Mouse (Mus musculus) liver, embryonic 13.5 days (tissue): ENCODE measurements around the gene Rab8b. TPM values are rescaled to one million over a fixed set of nuclear protein-coding genes. Genes with fewer than 3 reads are reported as not detected.
A peak's percentile ranks its signal among the peaks of the same experiment; 100 is the strongest.
"Not testable (repeated sequence)": the region's sequence is repeated elsewhere in the genome, so short reads cannot be mapped to it uniquely, and the experiment has no call there.

Source experiments
- ATAC-seq: fragments of 200-750 bp; cut with Nextera tagmentation; 2 replicates; pipeline ENCODE4 v1.8.0; 2017; ENCODE audit warnings: low read depth, mild to moderate bottlenecking, moderate number of reproducible peaks, moderate library complexity
- DNase-seq: peaks from one replicate; pipeline ENCODE4 v3.0.0; 2022
- H3K27ac ChIP-seq: fragments of 300-500 bp; sonication (generic); 2 replicates; pipeline ENCODE4 v1.5.1; 2015; ENCODE audit warnings: moderate library complexity, mild to moderate bottlenecking, inconsistent platforms
- H3K27me3 ChIP-seq: fragments of 300-500 bp; sonication (generic); 2 replicates; pipeline ENCODE4 v1.6.1; 2015; ENCODE audit warnings: mild to moderate bottlenecking, inconsistent platforms
- H3K36me3 ChIP-seq: fragments of 300-500 bp; sonication (generic); 2 replicates; pipeline ENCODE4 v1.6.1; 2015; ENCODE audit warnings: mild to moderate bottlenecking, inconsistent platforms
- H3K4me1 ChIP-seq: fragments of 300-500 bp; sonication (generic); replicated peaks from 2 replicates; pipeline ENCODE4 v1.6.1; 2015; ENCODE audit warnings: inconsistent platforms
- H3K4me2 ChIP-seq: fragments of 300-500 bp; sonication (generic); 2 replicates; pipeline ENCODE4 v1.6.1; 2015; ENCODE audit warnings: inconsistent platforms, mild to moderate bottlenecking, moderate library complexity
- H3K4me3 ChIP-seq: fragments of 300-500 bp; sonication (generic); replicated peaks from 2 replicates; pipeline ENCODE4 v1.5.1; 2015; ENCODE audit warnings: mild to moderate bottlenecking, inconsistent platforms
- H3K9ac ChIP-seq: fragments of 300-500 bp; sonication (generic); 2 replicates; pipeline ENCODE4 v1.6.1; 2015; ENCODE audit warnings: mild to moderate bottlenecking, inconsistent platforms
- H3K9me3 ChIP-seq: fragments of 300-500 bp; sonication (generic); replicated peaks from 2 replicates; pipeline ENCODE4 v1.6.1; 2016; ENCODE audit warnings: inconsistent platforms
- WGBS: fragments of 180-500 bp; shearing (Covaris S2); methylation state at CpG from one replicate; pipeline ENCODE4 v1.1.7; 2015; ENCODE audit not compliant: insufficient replicate concordance; 5-methylcytosine and 5-hydroxymethylcytosine counted together
- polyA plus RNA-seq: library from polyadenylated mRNA; unstranded; fragments of >200 nt; fragmentation: Nextera tagmentation; extraction: Ambion mirVana; gene quantifications from 2 replicates; pipeline ENCODE4 v1.2.1, GENCODE M21; 2015

Gene Rab8b
- polyA plus RNA-seq, 1 experiment from 2014 or later = 30.9 TPM

DNA sequence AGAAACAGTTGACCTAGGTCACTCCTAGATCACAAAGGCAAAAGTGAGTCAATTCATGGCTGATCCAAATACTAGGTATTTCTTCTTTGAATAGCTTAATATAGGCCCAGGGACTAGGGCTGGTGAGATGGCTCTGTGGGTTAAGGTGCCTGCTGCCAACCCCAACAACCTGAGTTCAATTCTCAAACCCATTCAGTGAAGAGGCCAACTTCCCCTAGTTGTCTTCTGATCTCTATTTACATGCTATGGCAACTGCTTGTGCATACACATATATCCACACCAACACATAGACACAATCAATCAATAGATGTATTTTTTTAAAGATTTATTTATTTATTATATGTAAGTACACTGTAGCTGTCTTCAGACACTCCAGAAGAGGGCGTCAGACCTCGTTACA is 34.9 kb downstream of the Rab8b start:
- Histone ChIP-seq H3K9me3 (no peaks in the 10 kb centered on the region), H3K4me1 (peaks cover 80% of the 10 kb centered on the region), H3K27me3 (no peaks in the 10 kb centered on the region), H3K9ac (no peak overlapping the region), H3K36me3 (0 out of 2 replicates have a peak, but pooled peaks cover 3% of the 10 kb centered on the region), H3K27ac (no peak overlapping the region), H3K4me2 (no peak overlapping the region), H3K4me3 (no peak overlapping the region)
- DNase-seq = no peak
- ATAC-seq = no peak
- WGBS = 85% methylated on average over 2 of the region's 2 CpGs

DNA sequence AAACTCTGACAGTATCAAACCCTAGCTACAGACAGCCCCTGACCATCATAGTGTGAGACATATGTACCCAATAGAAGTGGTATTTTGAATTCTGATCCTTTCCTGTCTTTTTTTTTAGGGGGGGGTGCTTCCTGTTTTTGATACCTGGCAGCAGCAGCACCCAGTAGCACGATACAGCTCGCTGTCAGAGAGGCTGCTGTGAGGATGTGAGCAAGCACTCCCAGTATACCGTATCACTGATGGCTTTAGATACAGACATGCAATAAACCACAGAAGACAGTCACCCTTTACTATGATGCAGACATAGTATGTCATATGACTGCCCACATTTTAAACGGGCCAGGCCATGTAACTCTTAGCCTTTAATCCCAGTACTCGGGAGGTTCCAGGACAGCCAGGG is 36.0 kb downstream of the Rab8b start:
- Histone ChIP-seq H3K9me3 (no peaks in the 10 kb centered on the region), H3K9ac (no peak overlapping the region), H3K36me3 (peaks cover 3% of the 10 kb centered on the region; the same call in 1 of the 2 replicates), H3K4me2 (no peak overlapping the region), H3K4me3 (no peak overlapping the region), H3K27me3 (no peaks in the 10 kb centered on the region), H3K4me1 (peaks cover 70% of the 10 kb centered on the region), H3K27ac (0 out of 2 replicates have a peak overlapping the region, but pooled peaks have one; percentile 3)
- 37% methylated on average over 5 of the region's 5 CpGs for WGBS
- ATAC-seq (no peak), DNase-seq (no peak)

DNA sequence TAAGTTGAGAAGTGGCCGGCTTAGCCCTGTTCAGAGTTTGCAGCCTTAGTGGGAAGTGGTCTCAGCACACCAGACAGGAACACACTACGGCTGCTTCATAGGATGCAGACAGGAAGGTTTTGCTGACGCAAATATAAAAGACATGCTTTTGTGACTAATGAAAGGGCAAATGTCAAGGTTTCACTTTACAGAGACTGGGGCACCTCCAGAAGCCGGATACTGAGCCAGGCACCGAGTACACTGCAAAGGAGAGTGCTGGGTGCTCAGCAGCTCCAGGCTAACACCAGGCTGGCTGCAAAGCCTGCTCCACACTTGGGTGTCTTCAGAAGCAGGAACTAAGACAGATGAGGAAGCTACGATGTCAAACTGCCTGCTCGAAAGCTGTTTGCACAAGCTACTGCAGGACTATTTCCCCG is 37.1 kb downstream of the Rab8b start:
- 46% methylated on average over 8 of the region's 8 CpGs for WGBS
- Histone ChIP-seq H3K4me3 (no peak overlapping the region), H3K27ac (peak overlapping the region; percentile 41), H3K9ac (no peak overlapping the region), H3K4me1 (peaks cover 59% of the 10 kb centered on the region), H3K4me2 (no peak overlapping the region), H3K36me3 (peaks cover 3% of the 10 kb centered on the region; the same call in 1 of the 2 replicates), H3K9me3 (no peaks in the 10 kb centered on the region), H3K27me3 (no peaks in the 10 kb centered on the region)
- no peak for DNase-seq
- peak; percentile 40; the same call in 1 of the 2 replicates for ATAC-seq

DNA sequence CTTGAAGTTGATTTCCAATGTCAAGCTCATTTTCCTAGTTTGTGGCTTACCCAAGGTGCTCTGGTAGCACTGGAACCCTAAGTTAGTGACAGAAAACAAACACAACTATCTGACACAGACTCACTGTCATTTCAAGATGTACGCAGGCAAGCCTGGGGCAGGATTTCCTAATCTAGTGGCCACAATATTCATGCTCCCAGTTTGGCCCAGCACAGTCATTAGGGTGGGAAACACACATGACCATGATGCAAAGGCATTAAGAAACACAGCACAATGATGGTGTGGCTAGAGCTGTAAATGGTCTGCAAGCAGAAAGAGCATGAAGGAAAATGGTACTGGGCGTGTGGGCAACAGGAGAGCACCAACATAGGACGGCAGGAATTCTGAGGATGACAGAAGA is 37.6 kb downstream of the Rab8b start:
- Histone ChIP-seq H3K36me3 (peaks cover 3% of the 10 kb centered on the region; the same call in 1 of the 2 replicates), H3K27ac (peak overlapping the region; percentile 41; the same call in 1 of the 2 replicates), H3K4me2 (no peak overlapping the region), H3K9ac (no peak overlapping the region), H3K4me3 (no peak overlapping the region), H3K4me1 (peaks cover 53% of the 10 kb centered on the region), H3K27me3 (no peaks in the 10 kb centered on the region), H3K9me3 (no peaks in the 10 kb centered on the region)
- WGBS = 67% methylated on average over 3 of the region's 3 CpGs
- peak; percentile 35 for DNase-seq
- no peak for ATAC-seq

DNA sequence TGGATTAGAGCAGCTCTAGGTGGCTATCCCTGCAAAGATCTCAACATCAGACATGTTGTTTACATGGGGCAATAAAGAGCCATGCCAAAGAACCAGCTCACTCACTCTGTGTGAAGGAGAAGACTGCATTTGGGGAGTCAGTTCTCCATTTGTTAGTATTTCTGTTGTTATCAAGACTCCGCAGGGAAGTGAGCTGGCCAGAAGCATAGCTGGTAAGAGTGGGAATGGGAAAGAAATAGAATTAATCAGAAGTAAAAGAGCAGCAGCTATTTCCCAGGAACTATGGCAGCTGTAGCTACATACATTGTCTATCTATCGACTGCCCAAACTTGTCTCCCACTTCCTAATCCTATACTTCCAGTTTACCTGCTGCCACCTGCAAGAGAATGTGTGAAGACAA is 38.7 kb downstream of the Rab8b start:
- 78% methylated on average over 2 of the region's 2 CpGs for WGBS
- Histone ChIP-seq H3K4me1 (peaks cover 44% of the 10 kb centered on the region), H3K36me3 (peaks cover 8% of the 10 kb centered on the region; the same call in 1 of the 2 replicates), H3K9ac (no peak overlapping the region), H3K4me2 (no peak overlapping the region), H3K9me3 (no peaks in the 10 kb centered on the region), H3K27me3 (no peaks in the 10 kb centered on the region), H3K4me3 (no peak overlapping the region), H3K27ac (peak overlapping the region; percentile 15; the same call in 1 of the 2 replicates)
- ATAC-seq = no peak
- peak; percentile 60 for DNase-seq

DNA sequence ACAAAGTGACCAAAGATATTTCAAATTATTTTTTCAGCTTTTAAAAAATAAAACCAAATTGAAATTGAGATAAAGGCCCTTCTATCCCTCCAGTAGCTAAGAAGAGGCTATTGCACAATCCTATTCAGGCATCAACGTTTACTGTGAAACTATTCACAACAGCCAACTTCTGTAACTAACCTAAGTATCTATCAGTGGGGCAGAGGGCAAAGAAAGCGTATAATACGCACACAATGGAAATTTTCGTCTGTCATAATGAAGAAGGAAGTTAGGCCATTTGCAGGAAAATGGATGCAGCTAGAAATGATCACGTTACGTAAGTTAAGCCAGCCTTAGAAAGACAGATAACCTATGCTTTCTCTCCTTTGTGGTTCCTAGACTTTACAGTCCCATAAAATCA is 40.0 kb downstream of the Rab8b start:
- Histone ChIP-seq H3K4me3 (no peak overlapping the region), H3K9ac (no peak overlapping the region), H3K27ac (no peak overlapping the region), H3K36me3 (peaks cover 12% of the 10 kb centered on the region), H3K4me2 (no peak overlapping the region), H3K9me3 (0 out of 2 replicates have a peak, but pooled peaks cover 4% of the 10 kb centered on the region), H3K4me1 (peaks cover 37% of the 10 kb centered on the region), H3K27me3 (no peaks in the 10 kb centered on the region)
- 78% methylated on average over 6 of the region's 6 CpGs for WGBS
- ATAC-seq = no peak
- DNase-seq = no peak

DNA sequence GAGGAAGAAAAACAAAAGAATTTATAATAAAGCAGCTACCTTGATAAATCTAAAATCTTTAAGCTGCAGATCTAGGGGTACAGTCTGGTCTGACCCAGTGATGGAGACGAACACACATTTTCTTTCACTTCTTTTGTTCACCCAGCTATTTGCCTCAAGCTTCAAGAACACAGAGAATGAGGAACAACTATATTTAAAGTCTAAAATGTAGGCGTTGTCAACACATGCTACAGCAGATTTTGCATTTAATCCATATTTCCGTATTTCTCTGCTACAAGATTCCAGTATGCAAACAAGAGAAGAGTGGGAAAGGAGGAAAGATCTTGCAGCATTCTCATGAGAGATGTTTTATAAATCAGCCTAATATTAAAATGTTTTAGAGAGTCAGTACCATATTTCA is 40.6 kb downstream of the Rab8b start:
- DNase-seq = no peak
- Histone ChIP-seq H3K36me3 (peaks cover 16% of the 10 kb centered on the region), H3K9ac (no peak overlapping the region), H3K4me1 (peaks cover 37% of the 10 kb centered on the region), H3K4me2 (no peak overlapping the region), H3K9me3 (0 out of 2 replicates have a peak, but pooled peaks cover 4% of the 10 kb centered on the region), H3K27ac (no peak overlapping the region), H3K27me3 (no peaks in the 10 kb centered on the region), H3K4me3 (no peak overlapping the region)
- no peak for ATAC-seq
- 81% methylated on average over 3 of the region's 3 CpGs for WGBS

DNA sequence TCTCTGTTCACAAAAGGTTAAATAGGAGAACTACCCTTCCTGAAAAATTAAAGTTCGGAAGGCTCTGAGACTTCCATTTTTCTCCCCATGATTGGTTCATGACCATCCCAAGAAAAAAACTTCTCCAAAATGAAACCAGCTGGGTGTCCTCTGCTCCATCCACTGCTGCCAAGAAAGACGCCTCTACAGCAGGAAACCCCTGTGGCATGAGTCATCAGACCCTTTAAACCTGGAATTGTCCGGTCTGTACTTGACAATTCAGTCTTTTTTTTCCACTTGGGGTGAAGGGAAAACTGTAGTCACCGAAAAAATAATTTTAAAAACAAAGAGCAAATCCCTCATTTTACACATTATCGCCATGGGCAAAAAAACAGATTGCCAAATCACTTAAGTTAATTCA is 42.9 kb downstream of the Rab8b start:
- 76% methylated on average over 5 of the region's 5 CpGs for WGBS
- ATAC-seq (no peak), DNase-seq (no peak)
- Histone ChIP-seq H3K27ac (no peak overlapping the region), H3K9me3 (0 out of 2 replicates have a peak, but pooled peaks cover 4% of the 10 kb centered on the region), H3K36me3 (peaks cover 12% of the 10 kb centered on the region), H3K9ac (no peak overlapping the region), H3K4me3 (no peak overlapping the region), H3K4me1 (peaks cover 16% of the 10 kb centered on the region), H3K4me2 (no peak overlapping the region), H3K27me3 (no peaks in the 10 kb centered on the region)

DNA sequence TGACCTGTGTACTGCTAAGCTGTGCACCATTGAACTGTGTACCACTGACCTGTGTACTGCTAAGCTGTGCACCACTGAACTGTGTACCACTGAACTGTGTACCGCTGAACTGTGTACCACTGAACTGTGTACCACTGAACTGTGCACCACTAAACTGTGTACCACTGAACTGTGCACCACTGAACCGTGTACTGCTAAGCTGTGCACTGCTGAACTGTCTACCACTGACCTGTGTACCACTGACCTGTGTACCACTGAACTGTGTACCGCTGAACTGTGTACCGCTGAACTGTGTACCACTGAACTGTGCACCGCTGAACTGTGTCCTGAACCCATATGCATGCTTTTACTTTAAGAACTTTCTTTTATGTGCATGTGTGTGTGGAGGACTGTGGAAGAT is 45.2 kb downstream of the Rab8b start:
- no peak overlapping the region for H3K27ac ChIP-seq
- WGBS = 96% methylated on average over 5 of the region's 5 CpGs
- H3K36me3 ChIP-seq = peaks cover 12% of the 10 kb centered on the region
- no peak overlapping the region for H3K4me3 ChIP-seq
- no peak; the same call in 1 of the 2 replicates for ATAC-seq
- H3K4me2 ChIP-seq = no peak overlapping the region
- DNase-seq = no peak
- no peaks in the 10 kb centered on the region for H3K27me3 ChIP-seq
- H3K9me3 ChIP-seq = 0 out of 2 replicates have a peak, but pooled peaks cover 4% of the 10 kb centered on the region
- no peak overlapping the region for H3K9ac ChIP-seq
- H3K4me1 ChIP-seq = peaks cover 7% of the 10 kb centered on the region

DNA sequence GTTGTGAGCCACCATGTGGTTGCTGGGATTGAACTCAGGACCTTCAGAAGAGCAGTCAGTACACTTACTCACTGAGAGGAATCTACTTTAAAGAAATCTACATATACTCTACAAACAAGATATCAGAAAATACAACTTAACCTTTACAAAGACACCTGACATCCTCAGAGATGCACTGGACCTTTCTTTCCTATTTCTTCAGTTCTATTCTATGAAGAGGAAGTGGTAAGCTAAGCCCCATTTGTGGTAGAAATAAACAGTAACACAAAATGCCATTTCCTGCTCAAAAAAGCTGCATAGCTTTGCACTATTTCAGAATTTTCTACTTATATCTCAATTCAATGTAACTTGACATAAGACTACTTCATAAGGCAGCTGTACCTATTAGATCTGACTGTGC is 46.0 kb downstream of the Rab8b start:
- H3K9ac ChIP-seq = no peak overlapping the region
- no peaks in the 10 kb centered on the region for H3K27me3 ChIP-seq
- H3K27ac ChIP-seq = no peak overlapping the region
- peaks cover 12% of the 10 kb centered on the region for H3K36me3 ChIP-seq
- peaks cover 7% of the 10 kb centered on the region for H3K4me1 ChIP-seq
- no peak overlapping the region for H3K4me3 ChIP-seq
- ATAC-seq = no peak
- H3K4me2 ChIP-seq = no peak overlapping the region
- 0 out of 2 replicates have a peak, but pooled peaks cover 4% of the 10 kb centered on the region for H3K9me3 ChIP-seq
- no peak for DNase-seq

DNA sequence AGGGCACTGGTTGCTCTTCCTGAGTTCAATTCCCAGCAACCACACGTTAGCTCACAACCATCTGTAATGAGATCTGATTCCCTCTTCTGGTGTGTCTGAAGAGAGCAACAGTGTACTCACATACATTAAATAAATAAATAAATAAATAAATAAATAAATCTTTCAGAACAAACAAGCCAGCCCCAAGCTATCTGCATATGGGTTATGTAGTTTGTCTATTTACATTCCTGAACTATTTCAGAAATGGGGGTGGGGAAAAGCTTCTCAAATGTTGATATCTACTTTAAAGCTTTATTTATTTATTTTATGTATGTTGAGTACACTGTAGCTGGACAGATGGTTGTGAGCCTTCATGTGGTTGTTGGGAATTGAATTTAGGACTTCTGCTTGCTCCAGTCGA is 46.5 kb downstream of the Rab8b start:
- not testable (repeated sequence) for H3K27me3 ChIP-seq, H3K27ac ChIP-seq, H3K4me2 ChIP-seq, H3K9me3 ChIP-seq, H3K9ac ChIP-seq, H3K4me1 ChIP-seq, DNase-seq, H3K4me3 ChIP-seq, ATAC-seq
- WGBS = 70% methylated on average over 2 of the region's 2 CpGs
- peaks cover 12% of the 10 kb centered on the region; the same call in 1 of the 2 replicates for H3K36me3 ChIP-seq

DNA sequence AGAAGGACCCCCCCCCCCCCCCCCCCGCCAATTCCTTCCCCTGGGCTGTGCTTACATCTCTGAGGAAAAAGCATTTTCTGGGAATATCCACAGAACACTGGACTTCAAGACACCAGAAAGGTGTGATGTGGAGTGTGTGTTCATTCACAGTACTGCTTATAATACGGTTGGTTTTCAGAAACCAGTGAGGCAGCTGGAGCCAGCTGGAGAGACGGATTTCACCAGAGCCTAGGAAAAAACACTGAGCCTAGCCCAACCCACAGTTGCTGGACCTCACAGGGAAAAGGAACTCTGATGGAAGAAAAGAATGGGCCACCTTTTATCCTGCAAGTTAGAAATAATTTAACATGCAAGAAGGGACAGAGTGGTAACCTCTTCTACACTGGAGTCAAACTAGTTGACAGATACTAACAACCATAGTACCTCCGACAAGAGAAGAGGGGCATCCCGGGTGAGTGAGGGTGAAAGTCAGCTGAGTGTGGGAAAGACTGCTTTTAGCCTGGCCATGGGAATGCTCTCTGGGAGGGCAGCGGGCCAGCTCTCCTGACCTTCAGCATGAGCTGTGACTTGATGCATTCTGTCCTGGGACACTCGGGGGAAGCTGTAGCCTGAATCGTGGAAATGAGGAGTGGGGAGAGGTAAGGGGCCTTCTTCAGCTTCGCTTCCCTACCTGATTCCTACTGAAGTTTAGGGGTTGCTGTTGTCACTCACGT is 47.3 kb downstream of the Rab8b start:
- no peak overlapping the region for H3K9ac ChIP-seq
- H3K4me1 ChIP-seq = peaks cover 7% of the 10 kb centered on the region
- 82% methylated on average over 10 of the region's 10 CpGs for WGBS
- 0 out of 2 replicates have a peak, but pooled peaks cover 4% of the 10 kb centered on the region for H3K9me3 ChIP-seq
- no peak overlapping the region for H3K27ac ChIP-seq
- H3K4me3 ChIP-seq = no peak overlapping the region
- no peak for ATAC-seq
- no peaks in the 10 kb centered on the region for H3K27me3 ChIP-seq
- no peak for DNase-seq
- H3K4me2 ChIP-seq = no peak overlapping the region
- peaks cover 12% of the 10 kb centered on the region; the same call in 1 of the 2 replicates for H3K36me3 ChIP-seq
